Mouse (Mus musculus) intestine, embryonic 14.5 days (tissue): ENCODE results near the gene Ramp1. TPM values are rescaled to one million over a fixed set of nuclear protein-coding genes. Genes with fewer than 3 reads are reported as not detected.

Experiments used
- ATAC-seq: fragments of 200-750 bp; cut with Nextera tagmentation; replicated peaks from 2 replicates; pipeline ENCODE4 v1.8.0; 2017; ENCODE audit warnings: low read depth, moderate number of reproducible peaks, moderate TSS enrichment, moderate library complexity; ENCODE audit not compliant: low FRiP score, low TSS enrichment
- DNase-seq: peaks from one replicate; pipeline ENCODE4 v3.0.0-alpha.2; 2018; ENCODE audit warnings: low spot score
- H3K27ac ChIP-seq: fragments of 300-500 bp; sonication (generic); 2 replicates; pipeline ENCODE4 v1.5.1; 2014; ENCODE audit warnings: low read depth, mild to moderate bottlenecking, control low read depth
- H3K27me3 ChIP-seq: fragments of 300-500 bp; sonication (generic); replicated peaks from 2 replicates; pipeline ENCODE4 v1.6.1; 2014; ENCODE audit warnings: low read length, control low read depth; ENCODE audit not compliant: control insufficient read depth, insufficient read depth
- H3K36me3 ChIP-seq: fragments of 300-500 bp; sonication (generic); 2 replicates; pipeline ENCODE4 v1.6.1; 2014; ENCODE audit warnings: low read length, control low read depth; ENCODE audit not compliant: control insufficient read depth, insufficient read depth
- H3K4me1 ChIP-seq: fragments of 300-500 bp; sonication (generic); replicated peaks from 2 replicates; pipeline ENCODE4 v1.6.1; 2014; ENCODE audit warnings: low read length, control low read depth, mixed read lengths; ENCODE audit not compliant: control insufficient read depth, insufficient read depth
- H3K4me2 ChIP-seq: fragments of 300-500 bp; sonication (generic); 2 replicates; pipeline ENCODE4 v1.6.1; 2014; ENCODE audit warnings: low read length
- H3K4me3 ChIP-seq: fragments of 300-500 bp; sonication (generic); 2 replicates; pipeline ENCODE4 v1.5.1; 2014; ENCODE audit warnings: low read depth, low read length, control low read depth, mixed read lengths
- H3K9ac ChIP-seq: fragments of 300-500 bp; sonication (generic); 2 replicates; pipeline ENCODE4 v1.6.1; 2014; ENCODE audit warnings: mild to moderate bottlenecking, low read length
- H3K9me3 ChIP-seq: fragments of 300-500 bp; sonication (generic); 2 replicates; pipeline ENCODE4 v1.6.1; 2016; ENCODE audit warnings: low read length, control low read depth; ENCODE audit not compliant: control insufficient read depth
- WGBS: fragments of 180-500 bp; shearing (Covaris S2); extraction: QIAGEN DNeasy Blood & Tissue Kit; methylation state at CpG from one replicate; pipeline ENCODE4 v1.1.7; 2014; 5-methylcytosine and 5-hydroxymethylcytosine counted together
- polyA plus RNA-seq: library from polyadenylated mRNA; unstranded; fragments of >200 nt; fragmentation: Nextera tagmentation; extraction: Ambion mirVana; gene quantifications from 2 replicates; pipeline ENCODE4 v1.2.1, GENCODE M21; 2014

Gene Ramp1
- polyA plus RNA-seq, 1 experiment from 2014 or later: 6.0 TPM

GRCm38 (mm10) chr1:91187786-91188640 is 8.4 kb downstream of the Ramp1 start:
- H3K9me3 ChIP-seq: 0 out of 2 replicates have a peak, but pooled peaks cover 2% of the 10 kb centered on the region
- no peak overlapping the region for H3K4me3 ChIP-seq
- ATAC-seq: no peak
- 86% methylated on average over 7 of the region's 7 CpGs for WGBS
- H3K4me1 ChIP-seq: no peaks in the 10 kb centered on the region
- H3K9ac ChIP-seq: no peak overlapping the region
- no peaks in the 10 kb centered on the region for H3K36me3 ChIP-seq
- no peak overlapping the region for H3K27ac ChIP-seq
- no peaks in the 10 kb centered on the region for H3K27me3 ChIP-seq
- DNase-seq: no peak
- no peak overlapping the region for H3K4me2 ChIP-seq

- no peak overlapping the region for H3K4me3 ChIP-seq
- H3K36me3 ChIP-seq: no peaks in the 10 kb centered on the region
- 0 out of 2 replicates have a peak, but pooled peaks cover 2% of the 10 kb centered on the region for H3K9me3 ChIP-seq
- H3K4me2 ChIP-seq: no peak overlapping the region
- no peaks in the 10 kb centered on the region for H3K27me3 ChIP-seq
- H3K4me1 ChIP-seq: no peaks in the 10 kb centered on the region
- DNase-seq (no peak), ATAC-seq (no peak)
- WGBS: 85% methylated on average over 10 of the region's 10 CpGs
- H3K27ac ChIP-seq: no peak overlapping the region
- H3K9ac ChIP-seq: no peak overlapping the region
Observed at GRCm38 (mm10) chr1:91188851-91189460, 9.3 kb downstream of the Ramp1 start.

GRCm38 (mm10) chr1:91192184-91192583 is 12.6 kb downstream of the Ramp1 start:
- no peak for DNase-seq
- Histone ChIP-seq H3K9me3 (no peaks in the 10 kb centered on the region), H3K4me3 (no peak overlapping the region), H3K4me1 (no peaks in the 10 kb centered on the region), H3K36me3 (no peaks in the 10 kb centered on the region), H3K27me3 (no peaks in the 10 kb centered on the region), H3K9ac (no peak overlapping the region), H3K27ac (no peak overlapping the region), H3K4me2 (no peak overlapping the region)
- ATAC-seq: no peak
- 76% methylated on average over 8 of the region's 8 CpGs for WGBS

- Histone ChIP-seq H3K4me3 (no peak overlapping the region), H3K4me2 (no peak overlapping the region), H3K27me3 (no peaks in the 10 kb centered on the region), H3K9ac (no peak overlapping the region), H3K4me1 (no peaks in the 10 kb centered on the region), H3K9me3 (no peaks in the 10 kb centered on the region), H3K27ac (no peak overlapping the region), H3K36me3 (no peaks in the 10 kb centered on the region)
- WGBS: 75% methylated on average over 4 of the region's 4 CpGs
- no peak for ATAC-seq
- DNase-seq: no peak
Observed at GRCm38 (mm10) chr1:91193242-91193641, 13.6 kb downstream of the Ramp1 start.

GRCm38 (mm10) chr1:91193680-91194079 is 14.1 kb downstream of the Ramp1 start:
- no peak overlapping the region for H3K4me3 ChIP-seq
- H3K4me2 ChIP-seq: no peak overlapping the region
- no peaks in the 10 kb centered on the region for H3K9me3 ChIP-seq
- no peak for DNase-seq
- no peaks in the 10 kb centered on the region for H3K27me3 ChIP-seq
- no peak for ATAC-seq
- H3K9ac ChIP-seq: no peak overlapping the region
- no peaks in the 10 kb centered on the region for H3K4me1 ChIP-seq
- 85% methylated on average over 4 of the region's 4 CpGs for WGBS
- H3K36me3 ChIP-seq: no peaks in the 10 kb centered on the region
- H3K27ac ChIP-seq: no peak overlapping the region

- Histone ChIP-seq H3K9ac (no peak overlapping the region), H3K36me3 (no peaks in the 10 kb centered on the region), H3K9me3 (no peaks in the 10 kb centered on the region), H3K4me1 (no peaks in the 10 kb centered on the region), H3K27me3 (no peaks in the 10 kb centered on the region), H3K4me3 (no peak overlapping the region), H3K27ac (no peak overlapping the region), H3K4me2 (no peak overlapping the region)
- ATAC-seq (no peak), DNase-seq (no peak)
- 84% methylated on average over 10 of the region's 10 CpGs for WGBS
Observed at GRCm38 (mm10) chr1:91199793-91200192, 20.2 kb downstream of the Ramp1 start.

GRCm38 (mm10) chr1:91201122-91201521 is 21.5 kb downstream of the Ramp1 start:
- WGBS: 67% methylated on average over 3 of the region's 3 CpGs
- Histone ChIP-seq H3K4me1 (no peaks in the 10 kb centered on the region), H3K9ac (no peak overlapping the region), H3K4me2 (no peak overlapping the region), H3K9me3 (no peaks in the 10 kb centered on the region), H3K36me3 (no peaks in the 10 kb centered on the region), H3K4me3 (no peak overlapping the region), H3K27me3 (no peaks in the 10 kb centered on the region), H3K27ac (no peak overlapping the region)
- ATAC-seq (no peak), DNase-seq (no peak)

GRCm38 (mm10) chr1:91204221-91204765 is 24.7 kb downstream of the Ramp1 start:
- no peak for ATAC-seq

More at GRCm38 (mm10) chr1:91204221-91204765, 24.7 kb downstream of the Ramp1 start:
- H3K9ac ChIP-seq: no peak overlapping the region
- H3K9me3 ChIP-seq: no peaks in the 10 kb centered on the region
- no peak for DNase-seq
- H3K4me2 ChIP-seq: no peak overlapping the region
- no peaks in the 10 kb centered on the region for H3K4me1 ChIP-seq
- no peaks in the 10 kb centered on the region for H3K27me3 ChIP-seq
- no peak overlapping the region for H3K4me3 ChIP-seq
- WGBS: 79% methylated on average over 5 of the region's 5 CpGs
- no peak overlapping the region for H3K27ac ChIP-seq
- H3K36me3 ChIP-seq: no peaks in the 10 kb centered on the region
